ENCODE assay signal across 8 mouse cellular contexts in the genomic region with DNA sequence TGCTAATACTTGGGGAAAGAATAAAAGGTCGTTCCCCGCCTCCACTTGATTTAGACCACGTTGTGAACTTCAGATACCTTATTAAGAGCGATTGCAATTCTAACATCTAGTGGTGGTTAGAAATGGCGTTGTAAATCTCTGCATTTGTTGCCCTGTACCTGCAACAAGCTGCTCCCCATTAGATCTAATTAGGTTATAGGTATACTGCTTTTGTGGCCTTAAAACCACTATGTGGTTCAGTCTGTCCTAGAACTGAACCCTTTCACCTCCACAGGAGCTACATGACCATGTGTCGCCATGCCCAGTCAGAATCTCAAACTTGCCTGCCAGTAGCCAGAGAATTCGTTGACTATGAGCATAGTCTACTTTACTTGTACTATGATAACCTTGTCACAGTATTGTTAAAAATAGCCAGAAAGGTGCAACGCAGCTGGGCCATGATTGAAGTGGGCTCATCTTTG. TPM values are rescaled to one million over a fixed set of nuclear protein-coding genes. Genes with fewer than 3 reads are reported as not detected.
DNase-seq lines count a peak whose midpoint lies in the region; ATAC-seq and TF ChIP-seq lines count a peak whose summit lies in the region.

No protein-coding gene starts in this region.

- H3K27ac ChIP-seq in forebrain, embryonic 15.5 days (replicated peaks), result peak overlapping the region; percentile 95
- peak overlapping the region; percentile 85 for H3K27ac ChIP-seq in liver, embryonic 12.5 days

- peak overlapping the region; percentile 95 for H3K9ac ChIP-seq in forebrain, embryonic 15.5 days (replicated peaks)
- H3K9ac ChIP-seq in liver, embryonic 12.5 days, result peak overlapping the region; percentile 97

- peaks cover 50% of the 10 kb centered on the region for H3K79me2 ChIP-seq in C2C12 (ENCODE audit: control insufficient read depth, insufficient read depth)

- DNase-seq in adrenal gland, adult 2 months, result peak; percentile 10
- no peak for DNase-seq in adrenal gland, postnatal 25 days
- no peak for DNase-seq in layer of hippocampus, adult 8-10 months (ENCODE audit: low spot score in 2 of 2)
- DNase-seq in left cerebral cortex, postnatal 10 days (ENCODE audit: extremely low spot score in 1 of 2, low spot score in 2 of 2), result no peak
- no peak for DNase-seq in layer of hippocampus, adult 18-20 months (ENCODE audit: low spot score in 2 of 2)

- no peak for ATAC-seq in forebrain, embryonic 15.5 days (replicated peaks)
- no peak for ATAC-seq in liver, embryonic 12.5 days

- H3ac ChIP-seq in C2C12 (ENCODE audit: control insufficient read depth, insufficient read length, low read depth), result peak overlapping the region; percentile 88

- peak overlapping the region; percentile 69 for H3K4me3 ChIP-seq in C2C12 (ENCODE audit: insufficient read depth, poor library complexity, severe bottlenecking)
- H3K4me3 ChIP-seq in forebrain, embryonic 15.5 days, result peak overlapping the region; percentile 91
- H3K4me3 ChIP-seq in liver, embryonic 12.5 days, result peak overlapping the region; percentile 82

- peak overlapping the region; percentile 50 for H3K4me2 ChIP-seq in forebrain, embryonic 15.5 days (replicated peaks)
- peak overlapping the region; percentile 82 for H3K4me2 ChIP-seq in liver, embryonic 12.5 days

- no peak for TF ChIP-seq CTCF in C2C12 (IDR thresholded peaks at IDR 0.05; ENCODE audit: control insufficient read depth, insufficient read depth, insufficient read length)

- no peaks in the 10 kb centered on the region for H3K9me3 ChIP-seq in forebrain, embryonic 15.5 days
- H3K9me3 ChIP-seq in liver, embryonic 12.5 days (replicated peaks), result no peaks in the 10 kb centered on the region

- H3K4me1 ChIP-seq in forebrain, embryonic 15.5 days, result peaks cover 23% of the 10 kb centered on the region
- peaks cover 33% of the 10 kb centered on the region for H3K4me1 ChIP-seq in liver, embryonic 12.5 days

- no peaks in the 10 kb centered on the region for H3K27me3 ChIP-seq in C2C12 (ENCODE audit: control insufficient read depth, insufficient read depth, insufficient read length)
- no peaks in the 10 kb centered on the region for H3K27me3 ChIP-seq in forebrain, embryonic 15.5 days
- no peaks in the 10 kb centered on the region for H3K27me3 ChIP-seq in liver, embryonic 12.5 days (replicated peaks)

- intact Hi-C loops in left cerebral cortex, postnatal 10 days (cut with DNase I), result loop anchor here (2.0 to 10.0 kb wide), 3 partner anchors 69 to 216 kb away; no protein-coding TSS in a partner anchor

- peaks cover 37% of the 10 kb centered on the region for H3K79me3 ChIP-seq in C2C12 (ENCODE audit: low read depth)

- WGBS in forebrain, embryonic 15.5 days, result 31% methylated on average over 8 of the region's 8 CpGs
- 28% methylated on average over 8 of the region's 8 CpGs for WGBS in liver, embryonic 12.5 days (ENCODE audit: insufficient replicate concordance)

- peaks cover 27% of the 10 kb centered on the region for H3K36me3 ChIP-seq in C2C12 (ENCODE audit: control insufficient read depth, insufficient read depth)
- peaks cover 5% of the 10 kb centered on the region for H3K36me3 ChIP-seq in forebrain, embryonic 15.5 days
- peaks cover 20% of the 10 kb centered on the region for H3K36me3 ChIP-seq in liver, embryonic 12.5 days

TF ChIP-seq in C2C12, 6 proteins besides CTCF, POLR2A, EP300 and RAD21:
- TF ChIP-seq USF1 (IDR thresholded peaks at IDR 0.05; ENCODE audit: low read depth) (no peak), MYOG (IDR thresholded peaks at IDR 0.05; ENCODE audit: control insufficient read depth, extremely low read depth, insufficient read length) (no peak), FOSL1 (IDR thresholded peaks at IDR 0.05; ENCODE audit: insufficient read depth, low read length, poor library complexity, severe bottlenecking) (no peak), MYOD1 (IDR thresholded peaks at IDR 0.05; ENCODE audit: control insufficient read depth, insufficient read length, low read depth) (no peak), CEBPB (IDR thresholded peaks at IDR 0.05; ENCODE audit: low read depth) (no peak), MAX (IDR thresholded peaks at IDR 0.05) (no peak)

RNA-seq across cellular contexts. Expression of a gene that starts 0.4 kb away (rescaled TPM):
- total RNA-seq in adrenal gland, adult 2 months (2021), result 100 to 1,000 TPM; 216 to 247 TPM
- 26.2 and 46.3 TPM in 2 replicates for polyA plus RNA-seq in adrenal gland, adult 2 months (2012; rRNA removed)
- total RNA-seq in adrenal gland, postnatal 25 days (2021), result 164 and 201 TPM in 2 replicates
- 184 TPM for polyA plus RNA-seq in C2C12 (2012; fragmentation: generic; extraction: Trizol)
- 473 and 523 TPM in 2 replicates for polyA plus RNA-seq in forebrain, embryonic 15.5 days (2015; fragmentation: Nextera tagmentation; extraction: Ambion mirVana)
- polyA plus RNA-seq in liver, embryonic 12.5 days (2016; fragmentation: Nextera tagmentation; extraction: Ambion mirVana), result 301 and 318 TPM in 2 replicates
- total RNA-seq in layer of hippocampus, adult 8-10 months (2022), result 100 to 1,000 TPM; 229 to 299 (median 248) TPM
- 100 to 1,000 TPM; 246 TPM for total RNA-seq in left cerebral cortex, postnatal 10 days (2021)
- 100 to 1,000 TPM; 286 to 290 TPM for total RNA-seq in layer of hippocampus, adult 18-20 months (2021)
